Mouse (Mus musculus): Measurements from ENCODE around the gene Nip7. TPM values are rescaled to one million over a fixed set of nuclear protein-coding genes. Genes with fewer than 3 reads are reported as not detected.

The Nip7 gene
- 28.9 and 43.3 TPM in 2 replicates for polyA plus RNA-seq (2012; rRNA removed)

GRCm38 (mm10) chr8:107056076-107056972 lies at the start of gene Nip7, which contains the start of gene Cog8:
Nip7 (plus strand) TSS chr8:107056877.
Cog8 (minus strand) TSS chr8:107056689.

GRCm38 (mm10) chr8:107030650-107031576 lies 25.8 kb upstream of the Nip7 start, which contains the start of gene Vps4a:
Vps4a (plus strand) TSS chr8:107031222.

GRCm38 (mm10) chr8:107048061-107048941 lies 8.4 kb upstream of the Nip7 start, which contains the start of gene Pdf:
Pdf (minus strand) TSS chr8:107048614.

GRCm38 (mm10) chr8:107065511-107066496 lies 9.1 kb downstream of the Nip7 start, which contains the start of gene Tmed6:
Tmed6 (minus strand) TSS chr8:107065644.

GRCm38 (mm10) chr8:107096366-107097036 lies 39.8 kb downstream of the Nip7 start, which contains the start of gene Terf2:
Terf2 (minus strand) TSS chr8:107096547.

Other genes starting within 250 kb of the Nip7 start
- gene Has3, start 186.6 kb upstream of the Nip7 start, polyA plus RNA-seq (2012; rRNA removed): 1.9 and 2.7 TPM in 2 replicates
- gene Utp4, start 163.2 kb upstream of the Nip7 start, polyA plus RNA-seq (2012; rRNA removed): 27.0 and 36.6 TPM in 2 replicates
- gene Sntb2, start 121.1 kb upstream of the Nip7 start, polyA plus RNA-seq (2012; rRNA removed): 21.6 and 23.3 TPM in 2 replicates
- 23.0 and 23.6 TPM in 2 replicates for gene Vps4a, start 25.7 kb upstream of the Nip7 start, polyA plus RNA-seq (2012; rRNA removed)
- 82.5 and 123 TPM in 2 replicates for gene Pdf, start 8.3 kb upstream of the Nip7 start, polyA plus RNA-seq (2012; rRNA removed)
- gene Cog8, start 188 bp upstream of the Nip7 start, polyA plus RNA-seq (2012; rRNA removed): 28.9 and 32.1 TPM in 2 replicates
- gene Tmed6, start 8.8 kb downstream of the Nip7 start, polyA plus RNA-seq (2012; rRNA removed): 0.32 and 0.40 TPM in 2 replicates
- 9.6 and 10.5 TPM in 2 replicates for gene Terf2, start 39.7 kb downstream of the Nip7 start, polyA plus RNA-seq (2012; rRNA removed)
- 79.4 and 87.9 TPM in 2 replicates for gene Cyb5b, start 93.8 kb downstream of the Nip7 start, polyA plus RNA-seq (2012; rRNA removed)
- gene Nfat5, start 236.6 kb downstream of the Nip7 start, polyA plus RNA-seq (2012; rRNA removed): 28.2 and 29.8 TPM in 2 replicates